Mouse (Mus musculus): Measurements from ENCODE around the gene Gm9964.

The Gm9964 gene

DNA sequence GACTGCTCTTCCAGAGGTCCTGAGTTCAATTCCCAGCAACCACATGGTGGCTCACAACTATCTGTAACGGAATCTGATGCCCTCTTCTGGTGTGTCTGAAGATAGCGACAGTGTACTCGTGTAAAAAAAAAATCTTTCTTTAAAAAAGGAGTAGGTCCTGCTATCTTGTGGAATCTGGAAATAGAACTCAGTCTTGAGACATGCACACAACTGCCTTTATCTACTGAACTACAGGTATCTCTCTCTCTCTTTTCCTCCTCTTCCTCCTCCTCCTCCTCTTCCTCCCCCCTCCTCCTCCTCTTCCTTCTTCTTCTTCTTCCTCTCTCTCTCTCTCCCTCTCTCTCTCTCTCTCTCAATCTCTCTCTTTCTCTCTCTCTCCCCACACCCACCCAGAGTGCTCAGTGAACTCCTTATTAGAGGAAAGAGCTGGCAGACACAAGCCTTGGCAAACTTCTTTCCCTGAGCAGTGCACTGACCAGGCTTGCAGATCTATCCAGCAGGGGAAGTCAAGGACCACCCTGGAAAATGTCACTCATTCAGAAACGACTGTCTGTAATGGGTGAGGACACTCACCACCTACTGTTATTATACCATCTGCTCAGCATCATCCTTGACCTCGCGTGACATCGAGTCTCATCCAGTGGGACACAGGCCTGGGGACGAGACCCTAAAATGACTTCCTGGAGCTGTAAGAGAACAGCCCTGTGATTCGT lies 3.2 kb upstream of the Gm9964 start:
- no peak for DNase-seq (ENCODE audit: low spot score)

DNA sequence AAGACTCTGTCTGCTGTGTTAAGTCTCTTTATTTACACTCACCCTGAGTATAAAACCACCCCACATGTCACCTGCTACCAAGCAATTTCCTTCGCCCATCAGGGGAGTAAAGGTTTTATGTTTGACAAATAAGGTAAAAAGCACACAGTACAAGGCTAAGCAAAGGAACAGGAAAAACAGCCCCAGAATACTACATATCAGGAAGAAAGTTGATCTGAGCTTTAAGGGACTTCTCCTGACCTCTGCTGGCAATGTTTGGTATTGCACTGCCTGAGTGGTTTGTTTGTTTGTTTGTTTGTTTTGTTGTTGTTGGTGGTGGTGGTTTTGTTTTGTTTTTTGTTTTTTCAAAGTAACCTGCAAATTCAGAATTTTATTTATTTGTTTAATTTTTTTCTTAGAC lies 539 bp downstream of the Gm9964 start:
- peak; percentile 69 for DNase-seq (ENCODE audit: low spot score)

DNA sequence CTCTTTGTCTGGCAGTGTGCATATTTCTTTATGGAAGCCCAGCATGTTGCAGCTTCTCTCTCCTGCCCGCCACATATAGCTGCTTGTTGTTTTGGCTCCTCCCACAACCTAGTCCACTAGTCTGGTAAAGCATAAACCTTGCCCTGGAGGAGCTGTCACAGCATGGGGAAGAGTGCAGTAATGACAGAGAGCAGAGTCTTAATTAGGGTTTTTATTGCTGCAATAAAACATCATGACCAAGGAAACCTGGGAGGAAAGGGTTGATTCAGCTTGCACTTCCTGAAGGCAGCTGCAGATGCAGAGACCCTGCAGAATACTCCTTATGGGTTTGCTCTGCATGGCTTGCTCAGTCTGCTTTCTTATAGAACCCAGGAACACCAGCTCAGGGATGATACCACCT lies 2.7 kb downstream of the Gm9964 start:
- DNase-seq (ENCODE audit: low spot score): no peak

DNA sequence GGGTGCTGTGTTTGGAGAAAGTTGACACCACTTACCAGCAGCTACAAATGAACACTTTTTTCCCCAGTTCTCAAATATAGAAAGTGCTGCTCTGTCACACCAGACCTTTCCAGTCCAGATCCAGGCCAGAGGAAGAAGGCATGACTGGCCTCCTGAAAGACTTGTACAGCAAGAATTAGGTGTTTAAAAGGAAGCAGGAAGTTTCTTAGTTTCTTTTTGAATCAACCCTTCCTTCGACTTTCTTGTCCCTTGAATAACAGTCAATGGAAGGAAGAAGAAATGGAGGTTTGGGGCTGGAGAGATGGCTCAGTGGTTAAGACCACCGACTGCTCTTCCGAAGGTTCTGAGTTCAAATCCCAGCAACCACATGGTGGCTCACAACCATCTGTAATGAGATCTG lies 3.7 kb downstream of the Gm9964 start:
- DNase-seq (ENCODE audit: low spot score): no peak

DNA sequence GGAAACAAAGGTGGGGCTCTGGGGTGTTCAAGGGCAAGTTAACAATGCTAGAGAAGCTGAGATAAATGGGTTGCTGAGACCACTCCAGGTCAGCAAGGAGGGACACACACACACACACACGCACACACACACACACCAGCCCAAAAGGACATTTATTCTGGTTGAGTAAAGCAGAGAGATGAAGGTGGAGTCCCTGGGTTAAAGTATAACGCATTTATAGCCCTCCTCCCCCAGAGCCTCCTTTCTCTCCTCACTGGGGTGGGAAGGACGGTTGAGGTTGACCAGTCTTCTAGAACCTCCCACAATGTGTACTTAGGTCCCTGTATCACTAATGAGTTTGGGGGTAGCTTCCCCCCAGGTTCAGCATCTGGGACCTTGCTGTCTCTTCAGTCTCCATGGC lies 4.6 kb downstream of the Gm9964 start:
- no peak for DNase-seq (ENCODE audit: low spot score)

DNA sequence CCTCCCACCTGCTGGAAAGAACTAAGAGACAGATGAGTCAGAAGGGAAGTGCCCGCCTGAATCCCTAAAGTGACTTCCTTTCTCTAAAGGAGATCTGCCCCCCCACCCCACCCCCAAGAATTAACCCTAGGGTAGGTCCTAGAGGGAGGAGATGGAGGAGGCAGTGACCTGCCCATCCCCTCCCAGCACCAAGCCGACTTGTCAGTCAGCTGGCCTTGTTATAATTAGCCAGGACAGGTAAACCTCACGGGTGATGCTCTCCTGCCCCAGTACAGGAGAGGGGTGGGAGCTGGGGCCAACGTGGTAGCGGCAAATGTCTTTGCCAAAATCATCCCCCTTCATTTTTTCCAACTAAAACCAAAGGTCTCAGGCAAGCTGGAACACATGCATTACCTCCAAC lies 5.1 kb downstream of the Gm9964 start:
- no peak for DNase-seq (ENCODE audit: low spot score)

DNA sequence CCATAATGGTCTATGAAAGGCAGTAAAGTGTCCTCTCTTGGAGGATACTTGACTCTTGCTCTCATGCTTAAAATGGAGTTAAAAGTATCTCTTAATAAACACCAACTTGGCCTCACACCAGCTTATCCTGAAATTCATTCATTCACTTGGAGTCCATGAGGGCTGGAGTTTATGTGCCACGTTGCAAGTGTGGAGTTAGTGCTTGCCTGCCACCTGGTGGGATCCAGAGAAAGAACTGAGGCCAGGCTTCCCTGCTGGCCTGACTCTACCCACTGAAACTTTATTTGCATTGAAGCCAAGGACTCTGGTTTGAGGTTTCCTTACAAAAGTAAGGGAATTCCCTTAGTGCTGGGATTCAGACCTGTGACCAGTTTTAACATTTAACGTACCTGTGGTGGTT lies 6.2 kb downstream of the Gm9964 start:
- DNase-seq (ENCODE audit: low spot score): peak; percentile 61

DNA sequence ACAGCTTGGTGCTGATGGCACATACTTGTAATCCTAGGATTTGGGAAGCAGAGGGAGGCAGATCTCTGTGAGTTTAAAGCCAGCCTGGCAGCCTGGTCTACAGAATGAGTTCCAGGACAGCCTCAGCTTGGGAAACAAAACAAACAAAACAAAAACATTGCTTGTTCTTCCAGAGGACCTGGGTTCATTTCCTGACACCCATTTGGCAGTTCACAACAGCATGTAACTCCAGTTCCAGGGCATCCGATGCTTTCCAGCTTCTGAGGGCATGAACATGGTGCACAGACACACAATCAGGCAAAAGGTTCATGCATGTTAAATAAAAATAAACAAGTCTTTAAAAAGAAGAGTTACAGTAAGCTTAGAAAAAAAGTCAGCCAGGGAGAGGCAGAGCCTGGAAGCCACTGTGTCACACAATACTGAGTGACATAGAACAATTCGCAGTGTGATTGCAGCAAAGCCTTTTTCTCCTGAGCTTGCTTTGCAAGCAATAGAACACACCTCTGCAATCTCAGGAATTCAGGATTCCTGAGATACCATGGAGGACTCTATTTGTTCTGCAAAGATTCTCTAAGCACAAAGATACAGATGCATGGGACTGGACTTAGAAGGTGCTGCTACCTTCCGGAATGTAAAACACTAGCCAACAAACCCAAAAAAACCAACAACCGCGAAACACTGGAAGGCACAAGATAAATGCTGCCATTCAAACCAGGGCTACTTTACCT lies 7.6 kb downstream of the Gm9964 start:
- no peak for DNase-seq (ENCODE audit: low spot score)

DNA sequence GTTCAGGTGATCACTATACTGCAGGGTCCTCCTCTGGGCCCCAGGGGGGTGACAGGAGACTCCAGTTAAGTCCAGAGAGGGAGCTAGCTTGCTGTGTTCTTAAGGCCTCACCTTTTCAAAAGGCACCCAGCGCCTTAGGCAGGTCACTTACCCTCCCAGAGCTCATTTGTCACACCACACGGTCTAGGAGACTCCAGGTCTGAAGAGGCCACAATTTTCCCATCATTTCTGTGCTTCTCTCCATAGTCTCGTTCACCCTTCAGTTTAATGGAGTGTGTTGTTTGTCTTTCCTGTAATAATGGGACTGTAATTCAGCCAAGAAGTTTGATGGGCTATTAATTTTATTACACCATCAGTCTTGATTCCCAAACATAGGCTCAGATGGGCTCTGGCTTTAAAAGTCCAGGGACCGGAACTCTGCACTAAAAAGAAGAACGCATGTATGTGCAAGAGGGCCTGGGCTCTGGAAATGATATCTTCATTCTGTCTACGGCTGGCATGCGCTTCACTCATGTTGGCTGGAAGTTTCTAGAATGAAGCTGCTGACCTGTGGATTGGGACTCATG lies 8.3 kb downstream of the Gm9964 start:
- DNase-seq (ENCODE audit: low spot score): no peak

DNA sequence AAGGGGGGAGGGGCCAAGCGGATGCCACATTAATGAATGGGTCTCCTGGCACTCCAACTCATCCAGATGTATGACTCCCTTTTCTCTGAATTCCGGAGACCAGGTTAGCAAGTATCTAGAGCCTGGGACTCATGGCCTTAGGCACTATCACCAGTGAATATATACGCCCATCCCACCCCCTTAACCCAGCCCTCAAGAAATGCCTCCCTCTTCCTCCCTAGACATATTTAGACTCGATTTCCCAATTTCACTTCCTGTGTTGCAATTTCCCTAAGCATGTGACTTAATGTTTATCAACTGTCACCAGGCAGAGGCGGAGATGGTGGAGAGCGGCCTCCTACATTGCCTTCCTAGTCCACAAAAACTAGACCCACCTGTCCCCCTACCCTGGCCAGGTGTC lies 9.3 kb downstream of the Gm9964 start:
- no peak for DNase-seq (ENCODE audit: low spot score)

DNA sequence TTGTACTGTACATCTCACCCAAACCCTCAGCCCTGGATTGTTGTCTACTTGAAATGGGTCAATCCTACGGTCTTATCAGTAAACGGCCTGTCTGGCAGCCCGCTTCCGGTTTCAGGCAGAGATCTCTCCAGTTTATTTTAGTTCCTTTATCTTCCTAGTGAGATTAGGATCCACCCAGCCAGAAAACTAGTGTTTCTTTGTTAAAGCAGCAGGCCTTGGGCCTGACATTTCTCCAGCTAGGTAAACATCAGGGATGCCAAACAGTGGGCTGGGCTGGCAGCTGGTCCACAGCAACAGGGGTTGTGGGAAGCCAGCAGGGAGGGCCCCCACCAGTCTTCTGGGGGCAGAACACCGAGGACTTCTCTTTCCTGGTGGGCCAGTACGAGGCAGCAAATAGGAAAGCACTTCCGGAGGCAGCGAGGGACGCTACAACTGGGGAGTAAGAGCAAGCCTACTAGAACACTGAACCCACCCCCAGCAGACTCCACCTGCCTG lies 10.4 kb downstream of the Gm9964 start:
- no peak for DNase-seq (ENCODE audit: low spot score)

DNA sequence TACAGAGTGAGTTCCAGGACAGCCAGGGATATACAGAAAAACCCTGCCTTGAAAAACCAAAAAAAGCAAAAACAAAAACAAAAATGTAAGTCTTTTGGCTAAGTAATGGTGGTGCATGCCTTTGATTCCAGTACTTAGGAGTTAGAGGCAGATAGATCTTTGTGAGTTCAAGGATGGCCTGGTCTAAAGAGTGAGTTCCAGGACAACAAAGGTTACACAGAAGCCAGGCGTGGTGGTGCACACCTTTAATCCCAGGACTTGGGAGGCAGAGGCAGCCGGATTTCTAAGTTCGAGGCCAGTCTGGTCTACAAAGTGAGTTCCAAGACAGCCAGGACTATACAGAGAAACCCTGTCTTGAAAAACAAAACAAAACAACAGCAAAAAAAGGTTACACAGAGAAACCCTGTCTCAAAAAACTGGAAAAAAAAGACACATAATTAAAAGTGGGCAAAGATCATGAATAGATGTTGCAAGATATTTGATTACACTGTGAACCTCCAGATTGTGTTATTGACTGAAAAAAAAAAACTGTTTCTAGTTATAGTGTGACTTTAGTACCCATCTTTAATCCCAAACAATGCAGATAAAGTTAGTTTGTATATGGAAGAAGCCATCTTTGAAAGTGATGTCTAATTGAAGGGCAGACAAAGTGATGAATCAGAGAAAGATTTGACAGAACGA lies 13.2 kb downstream of the Gm9964 start:
- no peak for DNase-seq (ENCODE audit: low spot score)

DNA sequence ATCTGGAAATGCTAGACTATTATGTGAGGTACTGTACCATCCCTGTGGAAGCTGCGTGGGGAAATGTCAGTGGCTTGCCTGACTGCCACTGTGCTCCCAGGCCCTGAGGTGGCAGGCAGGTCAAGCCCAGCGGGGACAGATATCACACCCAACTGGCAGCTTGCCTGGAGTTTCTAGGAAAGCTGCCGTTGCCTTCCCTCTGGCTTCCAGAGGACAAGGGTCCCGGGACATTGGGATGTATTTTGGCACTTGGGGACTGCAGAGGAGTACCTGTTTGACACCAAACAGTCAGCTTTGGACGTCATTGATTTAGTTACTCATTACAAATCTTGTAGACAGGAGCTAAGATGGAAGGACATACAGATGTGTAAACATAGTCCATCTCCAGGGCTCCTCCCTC lies 15.3 kb downstream of the Gm9964 start:
- DNase-seq (ENCODE audit: low spot score): peak; percentile 53

DNA sequence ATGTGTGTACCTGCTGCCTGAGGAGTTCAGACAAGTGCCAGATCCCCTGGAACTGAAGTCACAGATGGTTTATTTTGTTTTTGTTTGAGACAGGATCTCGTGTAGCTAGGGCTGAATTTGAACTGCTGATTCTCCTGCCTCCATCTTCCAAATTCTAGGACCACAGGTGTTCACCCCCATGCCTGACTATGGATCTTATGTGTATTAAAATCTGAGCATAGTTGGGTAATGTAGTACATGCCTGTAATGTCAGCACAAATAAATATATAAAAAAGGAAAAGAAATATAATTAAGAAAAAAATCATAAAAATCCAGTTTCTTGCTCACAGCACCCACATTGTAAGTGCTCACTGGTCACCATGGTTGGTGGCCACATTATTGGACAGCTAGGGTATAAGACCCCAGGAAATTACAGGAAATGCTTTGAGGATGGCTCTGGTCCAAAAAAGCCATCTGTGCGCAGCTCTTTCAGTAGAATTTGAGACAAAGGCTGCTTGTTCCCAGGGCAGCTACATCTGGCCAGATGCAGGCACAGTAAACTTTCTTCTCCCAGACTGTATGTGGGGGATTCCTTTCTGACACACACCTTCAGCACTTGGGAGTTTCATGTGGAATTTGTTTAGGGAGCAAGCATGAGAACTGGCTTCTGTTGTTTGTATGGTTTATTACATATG lies 16.8 kb downstream of the Gm9964 start:
- no peak for DNase-seq (ENCODE audit: low spot score)

DNA sequence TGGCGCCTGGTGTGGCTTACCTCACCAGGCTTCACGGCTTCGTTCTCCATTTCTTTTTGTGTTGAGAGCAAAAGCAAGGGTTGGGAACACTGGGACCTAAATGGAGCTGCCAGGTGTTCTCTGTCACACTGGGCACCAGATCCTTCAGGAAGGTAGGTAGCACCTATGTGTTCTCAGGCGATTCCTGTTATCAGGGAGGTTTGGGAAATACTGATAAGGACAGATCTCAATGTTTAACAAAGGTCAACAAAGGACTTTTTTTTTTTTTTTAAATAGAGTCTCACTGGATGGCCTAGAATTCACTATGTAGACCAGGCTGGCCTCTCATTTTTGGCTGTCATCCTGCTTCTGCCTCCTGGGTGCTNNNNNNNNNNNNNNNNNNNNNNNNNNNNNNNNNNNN lies 22.9 kb downstream of the Gm9964 start:
- no peak for DNase-seq (ENCODE audit: low spot score)

DNA sequence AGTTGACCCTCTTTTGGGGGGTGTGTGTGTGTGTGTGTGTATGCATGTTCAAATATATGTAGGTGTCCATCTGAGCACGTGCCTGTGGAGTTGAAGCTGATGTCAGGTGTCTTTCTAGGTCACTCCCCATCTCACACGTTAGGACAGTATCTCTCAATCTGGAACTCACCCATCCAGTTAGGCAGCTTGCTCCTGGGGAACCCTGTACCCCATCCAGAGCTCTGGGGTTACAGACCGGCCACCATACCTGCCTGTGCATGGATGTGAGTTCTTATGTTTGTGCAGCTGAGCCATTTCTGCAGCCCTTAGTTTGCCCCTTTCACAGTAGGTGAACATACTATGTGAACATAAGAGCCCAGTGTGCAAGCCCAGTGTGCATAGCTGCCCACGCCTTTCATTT lies 23.7 kb downstream of the Gm9964 start:
- no peak for DNase-seq (ENCODE audit: low spot score)

DNA sequence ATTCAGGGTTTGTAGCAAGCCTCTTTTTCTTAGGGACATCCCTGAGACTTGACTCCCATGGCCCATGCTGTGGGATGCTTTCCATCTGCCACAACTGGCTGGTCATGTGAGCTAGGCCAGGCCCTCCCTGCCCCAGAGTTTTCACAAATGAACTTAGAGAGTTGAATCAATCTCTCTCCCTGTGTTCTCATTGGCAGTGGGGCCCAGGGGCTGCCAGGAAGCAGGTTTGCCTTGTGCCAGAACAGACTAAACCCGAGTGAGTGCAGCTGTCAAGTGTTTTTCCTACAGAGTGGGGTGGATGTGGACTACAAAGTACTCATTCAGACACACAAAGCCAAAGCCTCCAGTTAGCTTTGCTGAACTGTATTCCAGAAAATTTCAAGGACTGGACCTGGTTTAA lies 29.5 kb downstream of the Gm9964 start:
- no peak for DNase-seq (ENCODE audit: low spot score)

DNA sequence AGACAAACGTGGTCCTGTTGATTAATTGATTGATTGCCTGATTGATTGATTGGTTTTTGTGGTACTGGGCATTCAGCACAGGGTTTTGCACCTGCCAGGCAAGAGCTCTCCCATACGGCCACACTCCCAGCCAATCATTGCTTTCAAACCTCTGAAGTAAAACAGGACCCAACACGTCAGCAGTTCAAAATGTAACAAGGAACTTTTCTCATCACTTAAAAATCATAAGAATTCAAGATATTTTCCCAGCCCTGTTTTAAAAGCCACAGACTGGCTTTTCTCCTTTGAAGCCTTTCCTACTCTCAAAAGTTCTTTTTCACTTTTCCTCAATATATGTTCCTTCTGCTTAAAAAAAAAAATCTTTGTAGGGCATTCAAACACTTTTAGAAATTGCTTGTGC lies 32.3 kb downstream of the Gm9964 start:
- DNase-seq (ENCODE audit: low spot score): no peak

DNA sequence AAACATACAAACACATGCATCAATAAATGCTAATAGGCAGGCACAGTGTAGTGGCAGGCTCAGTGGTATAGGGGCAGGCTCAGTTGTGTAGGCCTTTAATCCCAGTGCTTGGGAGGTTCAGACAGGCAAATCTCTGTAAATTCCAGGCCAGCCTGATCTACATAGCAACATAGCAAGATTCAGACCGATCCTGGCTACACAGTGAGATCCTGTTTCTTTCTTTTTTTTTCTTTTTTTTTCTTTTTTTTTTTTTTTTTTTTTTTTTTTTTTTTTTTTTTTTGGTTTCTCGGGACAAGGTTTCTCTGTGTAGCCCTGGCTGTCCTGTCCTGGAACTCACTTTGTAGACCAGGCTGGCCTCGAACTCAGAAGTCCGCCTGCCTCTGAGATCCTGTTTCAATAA lies 36.6 kb downstream of the Gm9964 start:
- peak; percentile 11 for DNase-seq (ENCODE audit: low spot score)

DNA sequence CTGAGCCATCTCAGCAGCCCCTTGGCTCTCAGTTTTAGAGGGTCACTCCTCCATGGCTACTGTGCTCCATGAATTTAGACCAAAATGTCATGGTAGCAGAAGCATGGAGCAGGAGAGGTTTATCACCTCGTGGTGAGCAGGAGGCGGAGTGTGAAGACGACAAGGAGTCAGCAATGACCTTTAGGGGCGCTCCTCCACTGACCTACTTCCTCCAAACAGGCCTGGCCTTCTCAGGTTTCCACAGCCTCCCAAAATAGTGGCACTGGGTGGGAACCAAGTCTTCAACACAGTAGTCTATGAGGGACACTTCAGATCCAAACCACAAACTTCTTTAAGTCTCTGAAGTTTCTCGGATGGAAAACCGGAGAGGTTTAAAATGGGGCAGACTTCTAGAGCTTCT lies 38.0 kb downstream of the Gm9964 start:
- no peak for DNase-seq (ENCODE audit: low spot score)

DNA sequence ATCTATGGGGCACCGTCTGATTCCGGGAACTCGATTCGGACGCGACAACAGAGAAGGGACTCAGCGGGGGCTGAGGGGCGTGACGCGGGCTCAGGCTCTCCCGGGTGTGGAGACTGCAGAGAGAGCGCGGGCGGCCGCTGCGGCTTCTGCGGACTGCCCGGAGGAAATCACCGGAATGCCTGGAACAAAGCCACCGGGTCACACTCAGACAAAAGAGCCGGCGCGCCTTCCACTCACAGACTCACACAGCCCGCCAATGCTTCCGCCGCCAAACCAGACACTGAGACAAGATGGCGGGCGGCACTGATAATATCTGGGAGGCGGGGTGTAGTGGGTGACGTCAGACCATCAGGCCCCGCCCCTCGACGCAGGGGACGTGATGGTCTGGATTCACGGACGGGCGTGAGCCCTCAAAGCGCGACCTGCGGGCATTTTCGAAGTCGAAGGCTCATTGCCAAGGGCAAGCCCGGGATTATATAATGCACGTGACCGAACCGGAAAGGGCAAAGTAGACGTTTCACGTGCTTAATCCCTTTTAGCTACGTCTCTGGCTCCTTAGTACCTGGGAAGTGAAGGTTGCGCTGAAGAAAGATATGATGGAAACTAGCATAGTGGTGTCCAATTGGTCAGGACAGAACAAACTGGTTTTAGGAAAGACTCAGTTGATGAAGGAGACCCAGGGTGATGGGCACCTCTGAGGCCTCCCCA lies 42.2 kb downstream of the Gm9964 start, which contains the start of gene Wsb1:
Wsb1 (minus strand) TSS at position 281 of the 708 bp plus-strand sequence.
- peak; percentile 97 for DNase-seq (ENCODE audit: low spot score)
